Mouse (Mus musculus): ENCODE data around the gene Daxx. TPM values are rescaled to one million over a fixed set of nuclear protein-coding genes. Genes with fewer than 3 reads are reported as not detected.
"Not testable (repeated sequence)": the region's sequence is repeated elsewhere in the genome, so short reads cannot be mapped to it uniquely, and the experiment has no call there.

The Daxx gene
- total and polyA plus RNA-seq, 2 experiments from 2014 or later, result 19.3 to 20.0 TPM

DNA sequence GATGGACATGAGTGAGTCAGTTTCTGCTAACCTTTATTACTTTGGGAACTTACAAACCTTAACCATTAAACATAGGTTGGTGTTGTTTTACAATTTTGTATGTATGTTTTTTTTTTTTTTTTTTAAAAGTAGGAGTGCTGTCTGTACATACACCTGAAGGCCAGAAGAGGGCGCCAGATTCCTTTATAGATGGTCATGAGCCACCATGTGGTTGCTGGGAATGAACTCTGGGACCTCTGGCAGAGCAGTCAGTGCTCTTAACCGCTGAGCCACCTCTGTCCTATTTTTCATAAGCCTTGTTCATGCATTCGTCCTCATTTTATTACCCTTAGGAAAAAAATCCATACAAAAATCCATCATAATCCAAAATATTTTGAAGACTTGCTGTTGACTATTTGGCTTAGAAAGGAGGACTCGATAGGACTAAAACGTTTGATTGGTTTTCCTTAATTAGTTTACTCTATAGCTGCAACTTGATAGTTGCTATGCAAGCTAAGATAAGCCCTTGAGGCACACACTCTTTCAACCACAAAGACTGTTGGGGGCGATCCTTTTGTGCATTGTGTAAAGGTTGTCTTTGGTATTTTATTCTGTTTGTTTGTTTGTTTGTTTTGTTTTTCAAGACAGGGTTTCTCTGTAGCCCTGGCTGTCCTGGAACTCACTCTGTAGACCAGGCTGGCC lies 12.0 kb upstream of the Daxx start:
- Histone ChIP-seq H3K27me3 (ENCODE audit: control insufficient read depth, insufficient read depth, low read length) (no peaks in the 10 kb centered on the region), H3K4me3 (ENCODE audit: low read depth, low read length) (no peak overlapping the region), H3K36me3 (replicated peaks; ENCODE audit: control insufficient read depth, insufficient read depth, low read length) (no peaks in the 10 kb centered on the region), H3K9me3 (replicated peaks; ENCODE audit: control insufficient read depth, low read length) (no peaks in the 10 kb centered on the region), H3K27ac (ENCODE audit: low read depth) (no peak overlapping the region), H3K4me1 (ENCODE audit: control insufficient read depth, insufficient read depth) (no peaks in the 10 kb centered on the region), H3K4me2 (ENCODE audit: low read depth, low read length) (no peak overlapping the region), H3K9ac (replicated peaks; ENCODE audit: low read depth, low read length) (no peak overlapping the region)
- DNase-seq (ENCODE audit: low spot score) (peak; percentile 45), ATAC-seq (ENCODE audit: insufficient read depth, low read depth) (no peak)
- TF ChIP-seq CTCF (IDR thresholded peaks at IDR 0.05; ENCODE audit: low read depth), result peak; percentile 65
- TF ChIP-seq EP300 (IDR thresholded peaks at IDR 0.05; ENCODE audit: low read depth), result no peak
- WGBS, result 44% methylated on average over 6 of the region's 6 CpGs

- not testable (repeated sequence) for H3K9ac ChIP-seq (replicated peaks; ENCODE audit: low read depth, low read length); H3K4me2 ChIP-seq (ENCODE audit: low read depth, low read length); H3K27me3 ChIP-seq (ENCODE audit: control insufficient read depth, insufficient read depth, low read length); DNase-seq (ENCODE audit: low spot score); H3K36me3 ChIP-seq (replicated peaks; ENCODE audit: control insufficient read depth, insufficient read depth, low read length); H3K4me3 ChIP-seq (ENCODE audit: low read depth, low read length); H3K27ac ChIP-seq (ENCODE audit: low read depth); ATAC-seq (ENCODE audit: insufficient read depth, low read depth); H3K9me3 ChIP-seq (replicated peaks; ENCODE audit: control insufficient read depth, low read length); H3K4me1 ChIP-seq (ENCODE audit: control insufficient read depth, insufficient read depth)
- 67% methylated on average over 4 of the region's 4 CpGs for WGBS
These were observed 11.0 kb upstream of the Daxx start for GRCm38 (mm10) chr17:33898193-33898592.

DNA sequence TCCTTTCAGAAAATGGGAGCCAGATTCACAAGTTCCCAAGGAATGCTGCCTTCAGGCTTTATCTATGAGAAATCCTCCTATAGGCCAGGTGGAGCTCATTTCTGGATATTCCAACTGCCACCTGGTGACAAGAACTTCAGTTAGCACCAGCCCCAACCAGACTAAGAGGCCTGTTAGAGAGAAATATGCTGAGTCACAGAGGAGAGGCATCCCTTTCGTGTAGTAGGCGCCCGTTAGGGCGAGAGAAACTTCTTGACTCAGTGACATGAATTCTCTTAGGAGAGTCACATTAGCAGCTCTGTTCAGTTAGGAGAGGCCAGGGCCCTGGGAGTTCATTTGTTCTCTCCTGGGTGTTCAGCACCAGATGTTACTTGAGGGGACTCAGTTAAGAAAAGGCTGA lies 9.6 kb upstream of the Daxx start:
- Histone ChIP-seq H3K9me3 (replicated peaks; ENCODE audit: control insufficient read depth, low read length) (no peaks in the 10 kb centered on the region), H3K4me2 (ENCODE audit: low read depth, low read length) (no peak overlapping the region), H3K4me3 (ENCODE audit: low read depth, low read length) (no peak overlapping the region), H3K27ac (ENCODE audit: low read depth) (no peak overlapping the region), H3K4me1 (ENCODE audit: control insufficient read depth, insufficient read depth) (no peaks in the 10 kb centered on the region), H3K36me3 (replicated peaks; ENCODE audit: control insufficient read depth, insufficient read depth, low read length) (no peaks in the 10 kb centered on the region), H3K9ac (replicated peaks; ENCODE audit: low read depth, low read length) (no peak overlapping the region), H3K27me3 (ENCODE audit: control insufficient read depth, insufficient read depth, low read length) (no peaks in the 10 kb centered on the region)
- 65% methylated on average over 4 of the region's 4 CpGs for WGBS
- TF ChIP-seq EP300 (IDR thresholded peaks at IDR 0.05; ENCODE audit: low read depth) (no peak), CTCF (IDR thresholded peaks at IDR 0.05; ENCODE audit: low read depth) (no peak)
- no peak for DNase-seq (ENCODE audit: low spot score)
- ATAC-seq (ENCODE audit: insufficient read depth, low read depth), result no peak

DNA sequence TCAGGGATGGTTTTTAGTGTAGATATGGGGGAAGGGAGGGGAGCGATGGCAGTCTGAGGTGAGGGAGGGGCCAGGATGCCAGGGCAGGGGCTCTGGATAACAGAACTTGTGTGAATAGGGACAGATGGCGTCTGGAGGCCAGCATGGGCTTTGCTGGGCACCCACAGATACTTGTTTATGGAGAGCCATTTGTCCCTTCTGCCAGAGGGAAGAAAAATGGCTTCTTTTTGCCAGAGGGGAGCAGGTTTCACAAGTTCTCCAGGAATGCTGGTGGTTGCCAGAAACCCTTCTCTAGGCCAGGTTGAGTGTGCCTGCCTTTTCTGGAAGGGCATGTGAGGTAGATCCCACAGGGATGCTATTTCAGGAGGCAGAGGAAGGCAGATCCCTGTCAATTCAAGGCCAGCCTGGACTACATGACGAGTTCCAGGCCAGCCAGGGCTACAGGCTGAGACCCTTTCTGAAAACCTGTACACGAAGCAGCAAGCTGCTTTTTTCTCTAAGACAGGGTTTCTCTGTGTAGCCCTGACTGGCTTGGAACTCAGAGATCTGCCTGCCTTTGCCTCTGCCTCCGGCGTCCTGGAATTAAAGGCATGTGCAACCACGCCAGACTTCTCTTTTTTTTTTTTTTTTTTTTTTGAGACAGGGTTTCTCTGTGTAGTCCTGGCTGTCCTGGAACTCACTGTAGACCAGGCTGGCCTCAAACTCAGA lies 8.8 kb upstream of the Daxx start:
- no peak for ATAC-seq (ENCODE audit: insufficient read depth, low read depth)
- no peaks in the 10 kb centered on the region for H3K36me3 ChIP-seq (replicated peaks; ENCODE audit: control insufficient read depth, insufficient read depth, low read length)
- no peak overlapping the region for H3K4me3 ChIP-seq (ENCODE audit: low read depth, low read length)
- no peak overlapping the region for H3K4me2 ChIP-seq (ENCODE audit: low read depth, low read length)
- DNase-seq (ENCODE audit: low spot score), result no peak
- H3K9ac ChIP-seq (replicated peaks; ENCODE audit: low read depth, low read length), result no peak overlapping the region
- H3K27ac ChIP-seq (ENCODE audit: low read depth), result no peak overlapping the region
- no peaks in the 10 kb centered on the region for H3K4me1 ChIP-seq (ENCODE audit: control insufficient read depth, insufficient read depth)
- TF ChIP-seq EP300 (IDR thresholded peaks at IDR 0.05; ENCODE audit: low read depth) (no peak), CTCF (IDR thresholded peaks at IDR 0.05; ENCODE audit: low read depth) (no peak)
- no peaks in the 10 kb centered on the region for H3K27me3 ChIP-seq (ENCODE audit: control insufficient read depth, insufficient read depth, low read length)
- 39% methylated on average over 7 of the region's 7 CpGs for WGBS
- no peaks in the 10 kb centered on the region for H3K9me3 ChIP-seq (replicated peaks; ENCODE audit: control insufficient read depth, low read length)

DNA sequence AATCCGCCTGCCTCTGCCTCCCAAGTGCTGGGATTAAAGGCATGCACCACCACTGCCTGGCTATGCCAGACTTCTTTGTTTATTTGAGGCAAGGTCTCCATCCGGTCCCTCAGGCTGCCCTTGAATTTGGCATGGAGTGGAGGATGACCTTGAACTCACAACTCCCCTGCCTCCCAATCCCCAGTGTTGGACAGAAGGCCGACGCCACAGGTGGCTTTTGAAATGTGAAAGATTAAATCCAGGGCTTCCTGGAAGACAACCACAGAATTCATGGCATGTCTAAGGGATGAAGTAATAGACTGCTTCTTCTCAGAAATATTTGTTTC lies 8.3 kb upstream of the Daxx start:
- DNase-seq (ENCODE audit: low spot score), result no peak
- 73% methylated on average over 4 of the region's 4 CpGs for WGBS
- Histone ChIP-seq H3K27me3 (ENCODE audit: control insufficient read depth, insufficient read depth, low read length) (no peaks in the 10 kb centered on the region), H3K36me3 (replicated peaks; ENCODE audit: control insufficient read depth, insufficient read depth, low read length) (no peaks in the 10 kb centered on the region), H3K9ac (replicated peaks; ENCODE audit: low read depth, low read length) (no peak overlapping the region), H3K4me3 (ENCODE audit: low read depth, low read length) (no peak overlapping the region), H3K27ac (ENCODE audit: low read depth) (no peak overlapping the region), H3K4me1 (ENCODE audit: control insufficient read depth, insufficient read depth) (no peaks in the 10 kb centered on the region), H3K9me3 (replicated peaks; ENCODE audit: control insufficient read depth, low read length) (no peaks in the 10 kb centered on the region), H3K4me2 (ENCODE audit: low read depth, low read length) (no peak overlapping the region)
- TF ChIP-seq CTCF (IDR thresholded peaks at IDR 0.05; ENCODE audit: low read depth), result no peak
- TF ChIP-seq EP300 (IDR thresholded peaks at IDR 0.05; ENCODE audit: low read depth), result no peak
- ATAC-seq (ENCODE audit: insufficient read depth, low read depth), result no peak

- ATAC-seq (ENCODE audit: insufficient read depth, low read depth), result peak; percentile 40; the same call in 1 of the 2 replicates
- TF ChIP-seq CTCF (IDR thresholded peaks at IDR 0.05; ENCODE audit: low read depth), result no peak
- no peak for TF ChIP-seq EP300 (IDR thresholded peaks at IDR 0.05; ENCODE audit: low read depth)
- no peak overlapping the region for H3K9ac ChIP-seq (replicated peaks; ENCODE audit: low read depth, low read length)
- DNase-seq (ENCODE audit: low spot score), result no peak
- H3K4me2 ChIP-seq (ENCODE audit: low read depth, low read length), result no peak overlapping the region
- H3K27ac ChIP-seq (ENCODE audit: low read depth), result peak overlapping the region; percentile 22; the same call in 1 of the 2 replicates
- WGBS, result 67% methylated on average over 4 of the region's 4 CpGs
- H3K36me3 ChIP-seq (replicated peaks; ENCODE audit: control insufficient read depth, insufficient read depth, low read length), result no peaks in the 10 kb centered on the region
- no peaks in the 10 kb centered on the region for H3K27me3 ChIP-seq (ENCODE audit: control insufficient read depth, insufficient read depth, low read length)
- H3K4me1 ChIP-seq (ENCODE audit: control insufficient read depth, insufficient read depth), result no peaks in the 10 kb centered on the region
- H3K4me3 ChIP-seq (ENCODE audit: low read depth, low read length), result no peak overlapping the region
- no peaks in the 10 kb centered on the region for H3K9me3 ChIP-seq (replicated peaks; ENCODE audit: control insufficient read depth, low read length)
These were observed 7.6 kb upstream of the Daxx start for GRCm38 (mm10) chr17:33901653-33902052.
